Mouse (Mus musculus) right cerebral cortex, postnatal 10 days (tissue): ENCODE measurements around the gene Magi1.
A peak's percentile ranks its signal among the peaks of the same experiment; 100 is the strongest.

Experiments
- DNase-seq, 2 experiments: peaks; one replicate each; pipeline ENCODE4 v3.0.0; 2021; ENCODE audit warnings: low spot score in 2 of 2

Gene Magi1

GRCm38 (mm10) chr6:94257831-94258173 lies 25.9 kb downstream of the Magi1 start:
- no peak for DNase-seq

- DNase-seq = no peak
Measured at GRCm38 (mm10) chr6:94256982-94257830, 26.5 kb downstream of the Magi1 start.

GRCm38 (mm10) chr6:94253943-94254342 lies 29.8 kb downstream of the Magi1 start:
- no peak for DNase-seq

DNA sequence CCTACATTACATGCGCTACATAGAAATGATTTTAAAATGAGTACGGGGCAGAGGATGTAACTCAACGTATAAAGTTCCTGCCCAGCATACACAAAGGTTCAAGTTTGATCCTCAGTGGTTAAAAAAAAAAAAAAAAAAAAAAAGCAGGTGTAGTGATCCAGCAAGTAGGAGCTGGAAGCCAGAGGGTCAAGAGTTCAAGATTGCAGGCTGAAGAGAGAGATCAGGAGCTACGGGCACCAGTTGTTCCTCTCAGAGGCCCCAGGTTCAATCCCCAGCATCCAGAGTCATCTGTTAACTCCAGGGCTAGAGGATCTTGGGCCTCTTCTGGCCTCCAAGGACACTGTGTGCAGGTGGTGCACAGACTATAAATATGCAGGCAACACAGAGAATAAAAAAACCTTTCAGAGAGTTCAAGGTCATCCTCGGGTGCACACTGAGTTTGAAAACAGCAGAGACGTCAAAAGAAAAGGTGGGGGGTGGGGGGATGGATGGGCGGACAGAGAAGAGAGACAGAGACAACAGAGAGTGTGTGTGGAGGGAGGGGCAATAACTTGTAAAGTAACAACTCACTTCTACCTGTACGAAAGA lies 32.3 kb downstream of the Magi1 start:
- DNase-seq = no peak

GRCm38 (mm10) chr6:94249286-94249790 lies 34.4 kb downstream of the Magi1 start:
- DNase-seq = no peak

DNA sequence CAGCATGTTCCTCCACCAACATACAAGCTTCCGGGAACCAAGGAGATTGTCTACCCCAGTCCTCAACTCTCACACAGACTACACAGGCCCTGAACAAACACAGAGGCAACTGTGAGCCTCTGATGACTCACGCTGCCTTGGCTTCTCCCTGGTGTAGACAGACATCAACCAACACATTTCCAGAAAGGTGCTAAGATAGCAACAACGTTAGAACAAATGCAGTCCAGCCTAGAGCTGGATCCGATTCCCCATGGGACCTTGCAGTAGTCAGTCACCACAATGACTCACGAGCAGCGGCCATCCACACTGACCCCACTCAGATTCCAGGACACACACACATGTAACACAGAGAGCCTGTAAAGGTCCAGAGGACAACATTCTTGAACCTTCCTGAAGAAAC lies 42.5 kb downstream of the Magi1 start:
- no peak for DNase-seq

DNA sequence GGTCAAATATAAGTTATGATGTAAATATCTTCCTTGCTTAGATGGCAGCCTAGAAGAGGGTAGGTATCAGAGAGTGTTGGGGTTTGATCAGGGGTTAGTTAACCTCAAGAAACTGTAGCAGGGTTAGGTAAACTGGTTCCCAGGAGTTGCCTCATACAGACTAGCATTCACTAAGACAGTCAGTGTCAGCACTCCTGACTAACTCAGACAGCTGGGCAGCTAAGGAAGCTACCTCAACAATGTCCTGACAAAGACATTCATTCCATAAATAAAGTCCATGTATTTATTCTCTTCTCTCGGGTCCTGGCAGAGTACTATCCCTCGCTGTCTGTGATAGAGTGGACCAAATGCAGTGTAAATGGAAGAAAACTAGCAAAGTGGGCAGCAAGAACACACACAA lies 45.1 kb downstream of the Magi1 start:
- no peak for DNase-seq

DNA sequence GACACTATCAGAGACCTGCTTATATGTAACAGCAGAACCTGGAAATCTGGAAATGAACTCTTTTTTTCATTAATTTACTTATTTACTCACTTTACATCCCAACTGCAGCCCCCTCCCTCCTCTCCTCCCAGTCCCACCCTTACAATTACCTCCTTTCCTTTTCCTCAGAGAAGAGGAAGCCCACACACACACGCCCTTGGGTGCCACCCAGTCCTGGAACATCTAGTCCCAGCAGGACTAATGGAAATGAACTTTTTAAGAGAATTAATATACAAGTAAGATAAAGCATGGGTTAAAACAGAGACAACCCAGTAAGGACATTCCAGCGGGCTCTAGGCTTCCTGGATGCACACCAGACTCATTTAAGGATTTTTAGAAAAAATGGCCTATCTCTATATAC lies 46.8 kb downstream of the Magi1 start:
- DNase-seq = no peak

DNA sequence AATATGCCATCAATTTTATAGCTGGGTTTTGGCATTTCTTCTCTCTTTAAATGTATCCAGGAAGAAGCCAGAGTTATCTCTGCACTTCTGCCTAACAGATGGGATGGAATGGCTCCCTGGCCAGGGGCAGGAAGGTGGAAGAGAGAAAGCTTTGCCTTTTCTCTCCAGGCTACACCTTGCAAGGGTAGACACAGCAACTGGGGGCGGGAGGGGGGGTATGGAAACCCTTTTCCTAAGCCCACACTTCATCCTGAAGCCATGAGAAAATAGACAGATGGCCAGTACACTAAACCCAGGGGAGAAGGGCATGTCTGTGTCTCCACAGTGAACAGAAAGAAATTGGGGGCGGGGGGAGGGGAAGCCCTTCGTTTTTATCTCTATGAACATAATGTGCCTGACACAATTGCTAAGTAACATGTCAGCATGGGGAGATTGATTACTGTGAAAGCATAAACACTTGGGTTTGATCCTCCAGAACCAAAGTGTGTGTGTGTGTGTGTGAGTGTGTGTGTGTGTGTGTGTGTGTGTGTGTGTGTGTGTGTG lies 51.4 kb downstream of the Magi1 start:
- DNase-seq = no peak

- no peak for DNase-seq
Measured at GRCm38 (mm10) chr6:94231831-94232230, 51.9 kb downstream of the Magi1 start.

GRCm38 (mm10) chr6:94231367-94231766 lies 52.4 kb downstream of the Magi1 start:
- no peak for DNase-seq

DNA sequence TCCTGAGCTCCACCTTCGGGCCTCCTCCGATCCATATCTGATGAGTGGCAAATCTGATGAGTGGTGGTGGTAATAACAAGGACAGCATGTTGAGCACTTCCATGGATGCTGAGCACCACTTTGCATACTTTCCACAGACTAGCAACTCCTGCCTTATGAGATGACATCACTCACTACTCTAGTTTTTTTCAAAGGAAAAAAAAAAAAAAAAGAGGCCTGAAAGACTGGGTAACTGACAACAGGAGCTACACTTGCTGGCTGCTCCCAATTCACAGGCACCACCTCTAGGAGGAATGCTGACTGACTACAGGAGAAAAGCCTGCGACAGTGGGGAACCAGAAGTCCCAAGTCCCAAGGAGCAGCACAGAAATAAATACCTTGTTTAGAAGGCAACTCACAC lies 52.8 kb downstream of the Magi1 start:
- no peak for DNase-seq

DNA sequence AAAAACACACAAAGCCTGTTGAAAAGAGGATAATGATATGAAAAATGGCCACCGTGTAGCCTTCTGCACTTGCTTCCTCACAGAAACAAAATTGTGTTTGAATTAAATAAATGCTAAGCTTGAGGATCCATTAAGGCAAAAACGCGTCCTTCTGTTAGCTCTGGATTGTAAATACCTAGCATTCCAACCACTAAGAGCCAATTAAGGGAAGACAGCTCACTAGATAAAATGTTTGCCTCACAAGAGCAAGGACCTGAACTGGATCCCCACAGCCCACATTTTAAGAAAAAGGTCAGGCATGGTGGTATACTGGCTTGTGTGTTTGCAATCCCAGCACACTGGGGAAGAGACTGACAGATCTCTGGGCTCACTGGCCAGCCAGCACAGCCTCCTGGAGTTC lies 53.6 kb downstream of the Magi1 start:
- no peak for DNase-seq

GRCm38 (mm10) chr6:94226262-94226661 lies 57.5 kb downstream of the Magi1 start:
- peak; percentile 50 to 57 for DNase-seq

DNA sequence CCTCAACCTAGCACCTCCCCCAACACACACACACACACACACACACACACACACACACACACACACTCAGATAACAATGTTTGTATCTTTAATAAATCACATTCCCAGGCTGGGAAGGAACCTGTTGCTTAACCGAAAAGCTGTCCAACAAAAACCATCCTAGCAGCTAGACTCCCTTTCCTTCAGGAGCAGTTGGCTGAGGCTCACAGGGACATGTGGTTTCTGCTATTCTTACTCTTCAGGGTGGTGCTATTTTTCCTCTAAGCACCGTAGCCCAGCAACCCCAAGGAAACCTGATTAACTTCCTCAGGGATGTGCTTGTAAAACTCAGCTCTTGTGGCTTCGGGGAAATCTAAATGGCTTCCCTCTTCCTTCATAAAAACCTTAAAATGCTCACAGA lies 57.9 kb downstream of the Magi1 start:
- peak; percentile 68 to 86 for DNase-seq

- DNase-seq = no peak
Measured at GRCm38 (mm10) chr6:94225091-94225490, 58.6 kb downstream of the Magi1 start.

GRCm38 (mm10) chr6:94222253-94222652 lies 61.5 kb downstream of the Magi1 start:
- DNase-seq = no peak

GRCm38 (mm10) chr6:94221750-94222149 lies 62.0 kb downstream of the Magi1 start:
- DNase-seq = no peak

DNA sequence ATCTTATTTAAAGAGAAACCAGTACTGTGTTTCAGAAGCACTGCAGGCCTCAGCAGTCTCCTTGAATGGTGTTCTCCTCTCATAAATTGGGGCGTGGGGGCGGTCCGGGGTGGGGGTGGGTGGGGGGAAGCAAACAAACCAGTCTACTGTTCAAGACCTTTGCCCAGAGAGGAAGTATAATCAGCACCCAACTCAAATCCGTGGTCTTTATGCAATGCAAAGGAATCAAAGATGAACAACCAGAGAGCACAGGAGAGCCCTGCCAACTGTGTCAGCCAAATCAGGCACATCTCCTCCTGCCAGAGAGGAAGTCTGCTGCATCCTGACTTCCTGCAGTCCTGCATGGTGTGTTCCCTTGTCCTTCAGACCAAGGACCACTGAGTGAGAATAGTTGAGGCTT lies 65.6 kb downstream of the Magi1 start:
- DNase-seq = no peak

- no peak for DNase-seq
Measured at GRCm38 (mm10) chr6:94215834-94216233, 67.9 kb downstream of the Magi1 start.

DNA sequence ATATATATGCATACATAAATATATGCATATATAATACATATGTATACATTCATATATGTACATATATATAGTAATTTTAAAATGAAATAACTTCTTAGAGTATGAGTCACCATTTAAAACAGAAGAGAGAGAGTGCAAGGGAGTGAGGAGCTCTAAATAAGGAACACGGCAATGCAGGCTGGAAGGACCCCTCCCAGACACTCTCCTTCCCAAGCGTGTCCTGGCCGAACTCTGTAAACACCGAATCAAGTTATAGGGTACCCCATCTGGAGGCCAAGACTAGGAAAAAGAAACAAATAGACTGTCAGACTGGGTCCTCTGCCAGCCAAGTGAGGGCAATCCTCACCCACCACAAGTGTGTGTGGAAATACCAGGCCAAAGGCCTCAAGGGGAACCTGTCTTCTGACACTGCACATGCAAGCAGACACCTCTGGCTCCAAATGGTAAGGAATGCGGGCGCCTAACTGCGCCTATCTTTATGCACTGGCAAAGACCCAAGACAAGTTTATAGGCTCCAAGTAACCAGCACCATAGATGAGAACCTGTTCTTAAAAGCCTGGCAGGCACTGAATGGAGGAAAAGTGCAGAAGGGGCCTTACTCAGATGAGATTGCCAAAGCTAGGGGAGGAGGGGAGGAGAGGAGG lies 68.7 kb downstream of the Magi1 start:
- no peak for DNase-seq

- no peak for DNase-seq
Measured at GRCm38 (mm10) chr6:94205926-94206325, 77.8 kb downstream of the Magi1 start.
